8 mouse cellular contexts compared by ENCODE assay signal in genomic region chr4:10875407-10875806, GRCm38 (mm10). TPM values are rescaled to one million over a fixed set of nuclear protein-coding genes. Genes with fewer than 3 reads are reported as not detected.
DNase-seq lines count a peak whose midpoint lies in the region; ATAC-seq and TF ChIP-seq lines count a peak whose summit lies in the region.

No protein-coding gene starts in this region.

- peak; percentile 31 to 37 for DNase-seq in right cerebral cortex, adult 2 months (ENCODE audit: low spot score in 2 of 2)
- no peak for DNase-seq in right cerebral cortex, postnatal 25 days
- DNase-seq in thymus, postnatal 0 days (ENCODE audit: low spot score), result no peak

- TF ChIP-seq CTCF in bone marrow macrophage, adult 2 months (IDR thresholded peaks at IDR 0.05; ENCODE audit: low read depth, low read length), result no peak

- peak overlapping the region; percentile 1; the same call in 1 of the 2 replicates for H3K27ac ChIP-seq in bone marrow macrophage, adult 2 months (ENCODE audit: insufficient read depth, low read depth, low read length)
- peak overlapping the region; percentile 99 for H3K27ac ChIP-seq in forebrain, embryonic 13.5 days
- no peak overlapping the region for H3K27ac ChIP-seq in kidney, embryonic 14.5 days (ENCODE audit: low read depth, low read length)
- no peak overlapping the region for H3K27ac ChIP-seq in lung, embryonic 16.5 days (ENCODE audit: low read length)
- peak overlapping the region; percentile 99; the same call in 1 of the 2 replicates for H3K27ac ChIP-seq in stomach, embryonic 14.5 days (ENCODE audit: low read length)

- ATAC-seq in forebrain, embryonic 13.5 days, result no peak; the same call in 1 of the 2 replicates
- ATAC-seq in kidney, embryonic 14.5 days (ENCODE audit: low FRiP score, low TSS enrichment), result no peak
- ATAC-seq in lung, embryonic 16.5 days (ENCODE audit: low read depth), result no peak
- no peak for ATAC-seq in stomach, embryonic 14.5 days (ENCODE audit: insufficient number of reproducible peaks, insufficient read depth, low FRiP score, low read depth)

- H3K36me3 ChIP-seq in forebrain, embryonic 13.5 days (ENCODE audit: poor library complexity, severe bottlenecking), result no peaks in the 10 kb centered on the region; the same call in 1 of the 2 replicates
- peaks cover 8% of the 10 kb centered on the region for H3K36me3 ChIP-seq in kidney, embryonic 14.5 days (ENCODE audit: control insufficient read depth, insufficient read depth, low read length)
- H3K36me3 ChIP-seq in lung, embryonic 16.5 days (ENCODE audit: control insufficient read depth, insufficient read depth, low read length), result 0 out of 2 replicates have a peak, but pooled peaks cover 2% of the 10 kb centered on the region
- no peaks in the 10 kb centered on the region for H3K36me3 ChIP-seq in stomach, embryonic 14.5 days (ENCODE audit: control insufficient read depth, insufficient read depth, low read length)

- TF ChIP-seq POLR2A in bone marrow macrophage, adult 2 months (IDR thresholded peaks at IDR 0.05; ENCODE audit: borderline replicate concordance, low read depth, low read length), result no peak

- H3K4me3 ChIP-seq in bone marrow macrophage, adult 2 months (ENCODE audit: insufficient read depth, low read length), result peak overlapping the region; percentile 90
- peak overlapping the region; percentile 78 for H3K4me3 ChIP-seq in forebrain, embryonic 13.5 days
- H3K4me3 ChIP-seq in kidney, embryonic 14.5 days (ENCODE audit: low read length), result peak overlapping the region; percentile 87
- peak overlapping the region; percentile 76 for H3K4me3 ChIP-seq in lung, embryonic 16.5 days (ENCODE audit: low read length)
- H3K4me3 ChIP-seq in stomach, embryonic 14.5 days (ENCODE audit: low read depth, low read length), result peak overlapping the region; percentile 80

- H3K4me1 ChIP-seq in bone marrow macrophage, adult 2 months (ENCODE audit: control insufficient read depth, insufficient read depth, low read length), result peaks cover 5% of the 10 kb centered on the region; the same call in 1 of the 2 replicates
- H3K4me1 ChIP-seq in forebrain, embryonic 13.5 days, result peaks cover 16% of the 10 kb centered on the region
- H3K4me1 ChIP-seq in kidney, embryonic 14.5 days (ENCODE audit: control insufficient read depth, insufficient read depth, low read length), result 0 out of 2 replicates have a peak, but pooled peaks cover 3% of the 10 kb centered on the region
- peaks cover 10% of the 10 kb centered on the region for H3K4me1 ChIP-seq in lung, embryonic 16.5 days (replicated peaks; ENCODE audit: control insufficient read depth, insufficient read depth, low read length)
- H3K4me1 ChIP-seq in stomach, embryonic 14.5 days (ENCODE audit: control insufficient read depth, insufficient read depth, low read length), result peaks cover 3% of the 10 kb centered on the region; the same call in 1 of the 2 replicates

- H3K4me2 ChIP-seq in forebrain, embryonic 13.5 days, result peak overlapping the region; percentile 66
- H3K4me2 ChIP-seq in kidney, embryonic 14.5 days (replicated peaks; ENCODE audit: low read depth, low read length), result peak overlapping the region; percentile 61
- peak overlapping the region; percentile 71 for H3K4me2 ChIP-seq in lung, embryonic 16.5 days (ENCODE audit: low read depth, low read length)
- H3K4me2 ChIP-seq in stomach, embryonic 14.5 days (replicated peaks; ENCODE audit: low read depth, low read length), result peak overlapping the region; percentile 62

- H3K27me3 ChIP-seq in forebrain, embryonic 13.5 days, result no peaks in the 10 kb centered on the region
- H3K27me3 ChIP-seq in kidney, embryonic 14.5 days (ENCODE audit: control insufficient read depth, insufficient read depth, low read length), result no peaks in the 10 kb centered on the region
- no peaks in the 10 kb centered on the region for H3K27me3 ChIP-seq in lung, embryonic 16.5 days (ENCODE audit: control insufficient read depth, insufficient read depth, low read depth, low read length)
- no peaks in the 10 kb centered on the region for H3K27me3 ChIP-seq in stomach, embryonic 14.5 days (ENCODE audit: control insufficient read depth, insufficient read depth, low read length)

- H3K9ac ChIP-seq in forebrain, embryonic 13.5 days, result peak overlapping the region; percentile 87
- peak overlapping the region; percentile 89; the same call in 1 of the 2 replicates for H3K9ac ChIP-seq in kidney, embryonic 14.5 days (ENCODE audit: low read depth, low read length)
- peak overlapping the region; percentile 86 for H3K9ac ChIP-seq in lung, embryonic 16.5 days (ENCODE audit: low read length)
- no peak overlapping the region for H3K9ac ChIP-seq in stomach, embryonic 14.5 days (replicated peaks; ENCODE audit: low read depth, low read length)

- no peaks in the 10 kb centered on the region for H3K9me3 ChIP-seq in forebrain, embryonic 13.5 days (replicated peaks)
- no peaks in the 10 kb centered on the region for H3K9me3 ChIP-seq in kidney, embryonic 14.5 days (ENCODE audit: control insufficient read depth, low read length)
- H3K9me3 ChIP-seq in lung, embryonic 16.5 days (ENCODE audit: control insufficient read depth, low read length), result no peaks in the 10 kb centered on the region
- H3K9me3 ChIP-seq in stomach, embryonic 14.5 days (ENCODE audit: control insufficient read depth, low read depth, low read length), result no peaks in the 10 kb centered on the region

RNA-seq across cellular contexts. Expression of gene 2610301B20Rik, which starts 1.1 kb away (rescaled TPM):
- 7.5 and 10.2 TPM in 2 replicates for polyA plus RNA-seq in bone marrow macrophage, adult 2 months (2012; ENCODE audit: insufficient read depth, insufficient read length, missing spikeins)
- polyA plus RNA-seq in forebrain, embryonic 13.5 days (2015; fragmentation: Nextera tagmentation; extraction: Ambion mirVana), result 40.4 and 47.1 TPM in 2 replicates
- 29.9 and 30.1 TPM in 2 replicates for polyA plus RNA-seq in kidney, embryonic 14.5 days (2014; fragmentation: Nextera tagmentation; extraction: Ambion mirVana)
- 32.5 and 32.6 TPM in 2 replicates for polyA plus RNA-seq in lung, embryonic 16.5 days (2015; fragmentation: Nextera tagmentation; extraction: Ambion mirVana)
- 27.1 and 28.7 TPM in 2 replicates for polyA plus RNA-seq in stomach, embryonic 14.5 days (2014; fragmentation: Nextera tagmentation; extraction: Ambion mirVana)
- 19.7 and 20.3 TPM in 2 replicates for polyA plus RNA-seq in thymus, postnatal 0 days (2015; fragmentation: Nextera tagmentation; extraction: Ambion mirVana)

Comparison
In these comparisons a context has a peak if more than half of its experiments do, and no peak if none do; other contexts are left out.
1. DNase-seq: peak in right cerebral cortex, adult 2 months (2 of 2); none in right cerebral cortex, postnatal 25 days (single experiment) and thymus, postnatal 0 days (single experiment).
2. H3K27ac ChIP-seq: peak in bone marrow macrophage, adult 2 months (single experiment), forebrain, embryonic 13.5 days (single experiment) and stomach, embryonic 14.5 days (single experiment); none in kidney, embryonic 14.5 days (single experiment) and lung, embryonic 16.5 days (single experiment).
3. Peak in every context shown above with its lines, with median percentiles within 50 percentile points of each other: H3K4me3 ChIP-seq and H3K4me2 ChIP-seq.